Mouse (Mus musculus) ovary, adult 10 weeks (tissue): ENCODE measurements around the gene Col9a1. TPM values are rescaled to one million over a fixed set of nuclear protein-coding genes. Genes with fewer than 3 reads are reported as not detected.

Source experiments
- polyA plus RNA-seq: library from polyadenylated mRNA; stranded (reverse); fragments of 350-450 nt; fragmentation: Illumina TruSeq; extraction: RNeasy Lipid Tissue Mini Kit (QIAGEN cat#74804); gene quantifications from one replicate; pipeline ENCODE4 v1.2.3, GENCODE M21; 2014

Gene Col9a1
- polyA plus RNA-seq = 0.20 TPM

GRCm38 (mm10) chr1:24177224-24177851 is at the start of gene Col9a1:
Col9a1 (plus strand) TSS chr1:24177610.

Other genes starting within 250 kb of the Col9a1 start
- gene Sdhaf4, start 172.0 kb upstream of the Col9a1 start, polyA plus RNA-seq = 17.0 TPM
- gene Fam135a, start 77.3 kb upstream of the Col9a1 start, polyA plus RNA-seq = 84.4 TPM